Mouse (Mus musculus): ENCODE data around the gene Rbm7. TPM values are rescaled to one million over a fixed set of nuclear protein-coding genes. Genes with fewer than 3 reads are reported as not detected.
A peak's percentile ranks its signal among the peaks of the same experiment; 100 is the strongest.
"Not testable (repeated sequence)": the region's sequence is repeated elsewhere in the genome, so short reads cannot be mapped to it uniquely, and the experiment has no call there.

Rbm7 gene
- polyA plus RNA-seq (2015; fragmentation: Nextera tagmentation; extraction: Ambion mirVana), result 73.8 and 82.6 TPM in 2 replicates

DNA sequence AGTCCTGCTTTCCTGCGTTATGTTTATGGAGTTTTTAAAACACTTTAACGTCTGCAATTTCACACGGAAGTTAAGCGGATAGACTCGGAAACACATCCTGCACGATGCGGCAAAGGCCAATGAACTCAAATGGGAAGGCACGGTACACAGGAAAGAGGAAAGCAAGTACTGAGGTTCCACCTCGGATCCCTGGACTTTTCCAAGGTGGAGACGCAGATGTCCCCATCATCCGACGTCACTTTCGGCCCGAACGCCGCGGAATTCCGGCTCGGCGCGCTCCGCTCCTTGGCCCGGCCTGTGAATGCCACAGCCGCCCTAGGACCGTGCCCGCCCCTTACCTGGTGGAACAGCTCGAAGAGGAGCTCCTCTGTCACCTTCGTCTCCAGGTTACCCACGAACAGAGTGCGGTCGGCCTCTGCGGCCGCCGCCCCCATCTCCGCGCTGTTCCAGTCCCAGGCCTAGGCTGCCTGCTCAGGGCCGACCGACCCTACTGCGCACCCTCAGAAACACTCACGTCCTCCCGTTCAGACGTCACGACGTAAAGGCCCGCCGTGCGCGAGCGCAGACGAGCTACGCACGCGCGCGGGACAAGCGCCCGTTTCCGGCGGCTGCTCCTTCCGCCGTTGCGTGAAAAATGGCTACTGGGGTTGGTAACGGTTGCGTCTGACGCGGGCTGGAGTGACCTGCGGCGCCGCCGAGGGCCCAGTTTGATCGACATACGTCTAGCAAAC lies at the start of gene Rbm7, which contains the start of gene Gm5617:
Gene Rbm7, minus strand, starts transcription at position 483 of the 731 bp plus-strand sequence.
Gene Gm5617, plus strand, starts transcription at position 626 of the 731 bp plus-strand sequence.
- H3K4me3 ChIP-seq (ENCODE audit: low read depth, low read length), result peak within 1 kb of the TSS; percentile 89
- peaks cover 16% of the 10 kb centered on the region for H3K4me1 ChIP-seq (ENCODE audit: control insufficient read depth, insufficient read depth, low read length)
- no peaks in the 10 kb centered on the region; the same call in 1 of the 2 replicates for H3K27me3 ChIP-seq (ENCODE audit: control insufficient read depth, insufficient read depth, low read depth, low read length)
- under 1% methylated on average over 72 of the region's 72 CpGs for WGBS
- H3K36me3 ChIP-seq (ENCODE audit: control insufficient read depth, insufficient read depth, low read length), result peaks cover 12% of the 10 kb centered on the region; the same call in 1 of the 2 replicates
- H3K27ac ChIP-seq (ENCODE audit: low read length), result peak within 1 kb of the TSS; percentile 95
- H3K9ac ChIP-seq (ENCODE audit: low read depth, low read length), result peak within 1 kb of the TSS; percentile 95
- ATAC-seq, result peak; percentile 100
- H3K4me2 ChIP-seq (ENCODE audit: low read length), result peak within 1 kb of the TSS; percentile 95
- H3K9me3 ChIP-seq (replicated peaks; ENCODE audit: control insufficient read depth, low read length, poor library complexity, severe bottlenecking), result no peaks in the 10 kb centered on the region

DNA sequence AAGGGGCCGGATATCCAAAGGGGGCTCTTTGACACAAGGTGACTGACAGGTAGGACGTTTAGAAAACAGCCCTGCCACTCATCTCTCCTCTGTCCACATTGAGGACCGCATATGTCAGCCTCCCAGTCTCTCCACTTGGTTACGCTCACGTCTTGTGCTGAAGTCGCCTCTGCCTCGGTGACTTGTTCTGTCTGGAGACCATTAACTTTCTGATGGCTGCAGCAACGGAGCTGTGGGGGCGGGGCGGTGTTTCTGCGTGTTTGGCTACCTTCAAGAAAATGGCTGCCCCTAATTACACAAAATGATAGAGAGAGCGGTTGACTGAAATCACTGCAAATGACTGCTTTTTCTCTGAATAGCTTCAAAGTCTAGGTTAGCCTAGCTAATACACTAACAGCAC lies 43.6 kb upstream of the Rbm7 start:
- peak overlapping the region; percentile 17 for H3K4me3 ChIP-seq (ENCODE audit: low read depth, low read length)
- H3K36me3 ChIP-seq (ENCODE audit: control insufficient read depth, insufficient read depth, low read length), result no peaks in the 10 kb centered on the region
- WGBS, result 10% methylated on average over 12 of the region's 12 CpGs
- peaks cover 9% of the 10 kb centered on the region; the same call in 1 of the 2 replicates for H3K4me1 ChIP-seq (ENCODE audit: control insufficient read depth, insufficient read depth, low read length)
- H3K27me3 ChIP-seq (ENCODE audit: control insufficient read depth, insufficient read depth, low read depth, low read length), result no peaks in the 10 kb centered on the region
- 0 out of 2 replicates have a peak overlapping the region, but pooled peaks have one; percentile 34 for H3K27ac ChIP-seq (ENCODE audit: low read length)
- H3K9me3 ChIP-seq (replicated peaks; ENCODE audit: control insufficient read depth, low read length, poor library complexity, severe bottlenecking), result no peaks in the 10 kb centered on the region
- H3K9ac ChIP-seq (ENCODE audit: low read depth, low read length), result peak overlapping the region; percentile 27; the same call in 1 of the 2 replicates
- peak overlapping the region; percentile 57 for H3K4me2 ChIP-seq (ENCODE audit: low read length)
- 0 out of 2 replicates have a peak, but pooled peaks have one; percentile 21 for ATAC-seq

DNA sequence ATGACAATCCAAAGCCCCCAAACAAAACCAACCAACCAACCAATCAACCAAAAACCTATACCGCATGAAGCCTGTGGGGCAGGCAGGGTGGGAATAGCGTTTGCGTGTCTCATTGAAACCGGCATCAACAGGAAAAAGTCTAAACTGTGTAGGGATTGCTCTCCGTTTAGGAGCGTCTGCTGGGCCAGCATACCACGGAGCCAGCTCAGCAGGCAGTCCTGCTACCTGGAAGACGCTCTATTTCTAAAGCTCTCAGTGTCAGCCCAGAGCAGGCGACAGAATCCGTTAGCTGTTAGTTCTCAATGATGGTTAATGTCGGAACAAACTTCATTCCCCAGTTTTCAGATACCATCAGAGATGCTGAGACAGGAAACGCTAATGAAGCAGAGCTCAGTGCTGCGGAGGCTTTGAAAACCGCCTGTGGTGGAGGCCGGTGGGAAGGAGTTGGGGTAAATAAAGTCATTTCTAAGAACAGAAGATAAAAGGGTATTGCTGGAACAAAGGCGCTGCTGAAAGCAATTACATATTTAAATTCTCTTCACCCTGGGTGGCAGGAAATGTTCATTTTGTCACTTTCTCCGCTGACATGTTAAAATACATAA lies 43.0 kb upstream of the Rbm7 start:
- under 1% methylated on average over 17 of the region's 17 CpGs for WGBS
- peak overlapping the region; percentile 58; the same call in 1 of the 2 replicates for H3K9ac ChIP-seq (ENCODE audit: low read depth, low read length)
- H3K4me3 ChIP-seq (ENCODE audit: low read depth, low read length), result peak overlapping the region; percentile 17; the same call in 1 of the 2 replicates
- H3K4me2 ChIP-seq (ENCODE audit: low read length), result peak overlapping the region; percentile 57
- no peaks in the 10 kb centered on the region for H3K36me3 ChIP-seq (ENCODE audit: control insufficient read depth, insufficient read depth, low read length)
- H3K27ac ChIP-seq (ENCODE audit: low read length), result peak overlapping the region; percentile 67; the same call in 1 of the 2 replicates
- H3K4me1 ChIP-seq (ENCODE audit: control insufficient read depth, insufficient read depth, low read length), result peaks cover 9% of the 10 kb centered on the region; the same call in 1 of the 2 replicates
- H3K27me3 ChIP-seq (ENCODE audit: control insufficient read depth, insufficient read depth, low read depth, low read length), result no peaks in the 10 kb centered on the region
- H3K9me3 ChIP-seq (replicated peaks; ENCODE audit: control insufficient read depth, low read length, poor library complexity, severe bottlenecking), result no peaks in the 10 kb centered on the region
- ATAC-seq, result peak; percentile 51; the same call in 1 of the 2 replicates

DNA sequence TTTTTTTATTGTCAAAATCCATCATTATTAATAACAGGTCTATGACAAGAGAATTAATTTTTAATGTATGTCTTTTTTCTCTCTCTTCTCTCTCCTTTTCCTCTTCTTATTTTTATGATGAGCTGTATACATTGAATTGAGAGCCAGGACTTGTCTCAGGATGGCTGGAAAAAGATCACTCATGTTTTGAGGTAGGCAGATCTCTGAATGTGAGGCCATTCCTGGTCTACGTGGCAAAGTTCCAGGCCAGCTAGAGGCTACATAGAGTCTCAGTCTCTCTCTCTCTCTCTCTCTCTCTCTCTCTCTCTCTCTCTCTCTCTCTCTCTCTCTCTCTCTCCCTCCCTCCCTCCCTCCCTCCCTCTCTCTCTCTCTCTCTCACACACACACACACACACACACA lies 42.5 kb upstream of the Rbm7 start:
- not testable (repeated sequence) for H3K4me1 ChIP-seq (ENCODE audit: control insufficient read depth, insufficient read depth, low read length); ATAC-seq; H3K36me3 ChIP-seq (ENCODE audit: control insufficient read depth, insufficient read depth, low read length); H3K27ac ChIP-seq (ENCODE audit: low read length); H3K27me3 ChIP-seq (ENCODE audit: control insufficient read depth, insufficient read depth, low read depth, low read length); H3K4me2 ChIP-seq (ENCODE audit: low read length); H3K9ac ChIP-seq (ENCODE audit: low read depth, low read length); H3K4me3 ChIP-seq (ENCODE audit: low read depth, low read length); H3K9me3 ChIP-seq (replicated peaks; ENCODE audit: control insufficient read depth, low read length, poor library complexity, severe bottlenecking)
- 42% methylated on average over 1 of the region's 1 CpGs for WGBS

DNA sequence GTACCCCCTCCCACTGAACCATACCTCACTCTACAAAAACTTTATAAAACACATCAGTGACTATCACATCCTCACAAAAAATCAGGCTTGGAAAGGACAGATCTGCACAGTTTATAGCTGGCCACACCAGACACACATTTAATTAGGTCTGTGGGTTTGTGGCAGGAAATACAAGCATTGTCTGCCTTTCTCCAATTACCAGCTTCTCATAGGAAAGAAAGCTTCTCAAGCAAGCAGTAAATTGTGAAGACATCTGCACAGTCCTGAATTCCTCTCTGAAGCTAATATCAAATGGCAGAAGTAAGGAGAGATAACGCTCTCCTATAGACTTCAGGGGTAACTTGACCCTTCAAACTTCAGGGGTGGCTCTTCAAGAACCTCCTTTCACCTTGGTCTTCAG lies 41.3 kb upstream of the Rbm7 start:
- 80% methylated on average over 1 of the region's 1 CpGs for WGBS
- no peak overlapping the region for H3K9ac ChIP-seq (ENCODE audit: low read depth, low read length)
- no peaks in the 10 kb centered on the region for H3K9me3 ChIP-seq (replicated peaks; ENCODE audit: control insufficient read depth, low read length, poor library complexity, severe bottlenecking)
- H3K27me3 ChIP-seq (ENCODE audit: control insufficient read depth, insufficient read depth, low read depth, low read length), result no peaks in the 10 kb centered on the region
- H3K36me3 ChIP-seq (ENCODE audit: control insufficient read depth, insufficient read depth, low read length), result no peaks in the 10 kb centered on the region
- H3K4me2 ChIP-seq (ENCODE audit: low read length), result no peak overlapping the region
- peaks cover 9% of the 10 kb centered on the region; the same call in 1 of the 2 replicates for H3K4me1 ChIP-seq (ENCODE audit: control insufficient read depth, insufficient read depth, low read length)
- ATAC-seq, result no peak
- no peak overlapping the region for H3K4me3 ChIP-seq (ENCODE audit: low read depth, low read length)
- no peak overlapping the region for H3K27ac ChIP-seq (ENCODE audit: low read length)

DNA sequence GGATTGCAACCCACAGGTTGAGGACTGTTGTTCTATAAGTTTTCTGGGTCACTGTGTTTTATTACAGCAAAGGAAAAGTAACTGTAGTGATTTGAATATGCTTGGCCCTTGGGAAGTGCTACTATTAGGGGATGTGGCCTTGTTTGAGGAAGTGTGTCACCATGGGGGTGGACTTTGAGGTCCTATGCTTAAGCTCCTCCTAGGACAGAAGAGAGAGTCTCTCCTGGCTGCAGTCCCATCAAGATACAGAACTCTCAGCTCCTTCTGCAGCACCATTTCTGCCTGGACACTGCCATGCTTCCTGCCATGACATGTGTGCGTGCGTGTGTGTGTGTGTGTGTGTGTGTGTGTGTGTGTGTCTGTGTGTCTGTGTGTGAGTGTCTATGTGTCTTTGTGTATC lies 37.6 kb upstream of the Rbm7 start:
- ATAC-seq, result no peak

DNA sequence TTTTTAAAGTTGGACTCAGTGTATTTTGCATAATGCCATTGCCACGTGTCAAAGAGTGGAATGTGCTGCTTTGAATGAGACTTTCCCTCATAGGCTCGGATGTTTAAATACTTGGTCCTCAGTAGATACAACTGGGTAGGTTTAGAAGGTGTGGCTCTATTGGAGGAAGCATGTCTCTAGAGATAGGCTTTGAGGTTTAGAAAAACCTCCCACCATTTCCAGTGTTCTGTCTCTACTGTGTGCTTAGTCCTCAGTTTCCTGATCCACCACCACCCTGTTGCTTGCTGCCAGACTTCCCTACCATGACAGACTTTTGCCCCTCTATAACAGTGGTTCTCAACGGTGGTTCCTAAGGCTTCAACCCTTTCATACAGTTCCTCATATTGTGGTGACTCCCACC lies 37.1 kb upstream of the Rbm7 start:
- Histone ChIP-seq H3K36me3 (ENCODE audit: control insufficient read depth, insufficient read depth, low read length) (no peaks in the 10 kb centered on the region), H3K4me3 (ENCODE audit: low read depth, low read length) (no peak overlapping the region), H3K27me3 (ENCODE audit: control insufficient read depth, insufficient read depth, low read depth, low read length) (no peaks in the 10 kb centered on the region), H3K9ac (ENCODE audit: low read depth, low read length) (no peak overlapping the region), H3K4me2 (ENCODE audit: low read length) (no peak overlapping the region), H3K27ac (ENCODE audit: low read length) (no peak overlapping the region), H3K4me1 (ENCODE audit: control insufficient read depth, insufficient read depth, low read length) (no peaks in the 10 kb centered on the region), H3K9me3 (replicated peaks; ENCODE audit: control insufficient read depth, low read length, poor library complexity, severe bottlenecking) (no peaks in the 10 kb centered on the region)
- no peak for ATAC-seq
- 67% methylated on average over 3 of the region's 3 CpGs for WGBS

More for the DNA sequence above, 37.6 kb upstream of the Rbm7 start:
- Histone ChIP-seq H3K27ac (ENCODE audit: low read length) (no peak overlapping the region), H3K4me3 (ENCODE audit: low read depth, low read length) (no peak overlapping the region), H3K27me3 (ENCODE audit: control insufficient read depth, insufficient read depth, low read depth, low read length) (no peaks in the 10 kb centered on the region), H3K9me3 (replicated peaks; ENCODE audit: control insufficient read depth, low read length, poor library complexity, severe bottlenecking) (no peaks in the 10 kb centered on the region), H3K4me2 (ENCODE audit: low read length) (no peak overlapping the region), H3K36me3 (ENCODE audit: control insufficient read depth, insufficient read depth, low read length) (no peaks in the 10 kb centered on the region), H3K4me1 (ENCODE audit: control insufficient read depth, insufficient read depth, low read length) (no peaks in the 10 kb centered on the region), H3K9ac (ENCODE audit: low read depth, low read length) (no peak overlapping the region)
- 96% methylated on average over 2 of the region's 2 CpGs for WGBS

DNA sequence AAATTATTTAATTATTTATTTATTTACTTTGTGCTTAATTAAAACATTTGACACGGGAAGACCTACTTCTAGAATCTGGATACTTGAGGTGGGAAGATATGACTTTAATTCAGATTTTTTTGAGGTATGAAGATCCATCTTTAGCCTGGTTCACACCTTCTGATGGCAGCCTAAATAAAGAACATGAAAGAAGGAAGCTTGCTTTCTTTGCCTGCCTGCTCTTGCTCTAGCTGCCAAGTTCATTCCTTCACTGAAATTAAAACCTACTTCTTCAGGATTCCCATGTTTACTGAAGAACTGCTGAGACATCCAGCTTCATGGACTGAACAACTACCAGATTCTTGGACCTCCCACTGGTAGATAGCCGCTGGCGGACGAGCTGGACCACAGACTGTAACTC lies 36.2 kb upstream of the Rbm7 start:
- no peaks in the 10 kb centered on the region for H3K36me3 ChIP-seq (ENCODE audit: control insufficient read depth, insufficient read depth, low read length)
- H3K4me3 ChIP-seq (ENCODE audit: low read depth, low read length), result no peak overlapping the region
- no peak overlapping the region for H3K4me2 ChIP-seq (ENCODE audit: low read length)
- no peak for ATAC-seq
- no peaks in the 10 kb centered on the region for H3K9me3 ChIP-seq (replicated peaks; ENCODE audit: control insufficient read depth, low read length, poor library complexity, severe bottlenecking)
- no peak overlapping the region for H3K27ac ChIP-seq (ENCODE audit: low read length)
- H3K4me1 ChIP-seq (ENCODE audit: control insufficient read depth, insufficient read depth, low read length), result no peaks in the 10 kb centered on the region
- no peaks in the 10 kb centered on the region for H3K27me3 ChIP-seq (ENCODE audit: control insufficient read depth, insufficient read depth, low read depth, low read length)
- no peak overlapping the region for H3K9ac ChIP-seq (ENCODE audit: low read depth, low read length)
- WGBS, result 85% methylated on average over 4 of the region's 4 CpGs

DNA sequence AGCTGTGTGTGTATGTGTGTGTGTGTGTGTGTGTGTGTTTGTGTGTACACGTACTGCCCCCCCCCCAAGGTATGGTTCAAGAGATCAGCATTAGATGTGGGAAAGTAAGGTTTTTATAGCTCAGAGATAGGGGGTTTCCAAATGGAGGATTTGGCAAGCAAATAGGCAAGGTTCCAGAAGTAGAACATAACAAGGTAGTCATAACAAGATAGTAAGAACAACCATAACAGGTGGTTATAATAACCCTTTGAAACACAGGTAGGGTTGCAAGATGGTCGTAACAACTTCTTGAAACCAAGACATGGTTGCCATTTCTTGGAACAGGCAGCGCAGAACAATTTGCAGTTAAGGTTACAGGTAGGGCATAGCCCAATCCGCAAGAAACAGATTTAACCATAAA lies 31.4 kb upstream of the Rbm7 start:
- Histone ChIP-seq H3K27ac (ENCODE audit: low read length) (no peak overlapping the region), H3K4me3 (ENCODE audit: low read depth, low read length) (no peak overlapping the region), H3K9ac (ENCODE audit: low read depth, low read length) (no peak overlapping the region), H3K36me3 (ENCODE audit: control insufficient read depth, insufficient read depth, low read length) (no peaks in the 10 kb centered on the region), H3K9me3 (replicated peaks; ENCODE audit: control insufficient read depth, low read length, poor library complexity, severe bottlenecking) (no peaks in the 10 kb centered on the region), H3K27me3 (ENCODE audit: control insufficient read depth, insufficient read depth, low read depth, low read length) (no peaks in the 10 kb centered on the region), H3K4me2 (ENCODE audit: low read length) (no peak overlapping the region), H3K4me1 (ENCODE audit: control insufficient read depth, insufficient read depth, low read length) (no peaks in the 10 kb centered on the region)
- WGBS, result 89% methylated on average over 4 of the region's 4 CpGs
- no peak for ATAC-seq

Data from midbrain, embryonic 16.5 days (tissue).